Mouse (Mus musculus) liver, embryonic 14.5 days (tissue): ENCODE results near the gene C530025M09Rik. TPM values are rescaled to one million over a fixed set of nuclear protein-coding genes. Genes with fewer than 3 reads are reported as not detected.

Source experiments
- ATAC-seq: fragments of 200-750 bp; cut with Nextera tagmentation; 2 replicates; pipeline ENCODE4 v1.8.0; 2017; ENCODE audit warnings: moderate number of reproducible peaks, mild to moderate bottlenecking, moderate library complexity; ENCODE audit not compliant: insufficient read depth
- DNase-seq, 3 experiments: peaks; one replicate each; pipeline ENCODE4 v3.0.0-alpha.2; 2012 to 2013; ENCODE audit warnings: low read depth in 3 of 3, low spot score in 3 of 3
- H3K27ac ChIP-seq: fragments of 300-500 bp; sonication (generic); 2 replicates; pipeline ENCODE4 v1.5.1; 2014; ENCODE audit warnings: moderate library complexity, mild to moderate bottlenecking, control low read depth, inconsistent platforms
- H3K27me3 ChIP-seq: fragments of 300-500 bp; sonication (generic); 2 replicates; pipeline ENCODE4 v1.6.1; 2014; ENCODE audit warnings: mild to moderate bottlenecking, low read length, moderate library complexity; ENCODE audit not compliant: control insufficient read depth, insufficient read depth
- H3K36me3 ChIP-seq: fragments of 300-500 bp; sonication (generic); replicated peaks from 2 replicates; pipeline ENCODE4 v1.6.1; 2014; ENCODE audit warnings: low read depth; ENCODE audit not compliant: control insufficient read depth, insufficient read depth
- H3K4me1 ChIP-seq, 2 experiments: fragments of 200-500 bp in 1 of 2; fragments of 300-500 bp in 1 of 2; sonication (generic) in 1 of 2; replicated peaks; 2 replicates each; pipeline ENCODE4 v1.6.1; 2012 to 2014; ENCODE audit warnings: antibody characterized with exemption in 1 of 2, inconsistent platforms in 1 of 2, low read length in 1 of 2; ENCODE audit not compliant: control insufficient read depth in 2 of 2, insufficient read depth in 2 of 2
- H3K4me2 ChIP-seq: fragments of 300-500 bp; sonication (generic); 2 replicates; pipeline ENCODE4 v1.6.1; 2014; ENCODE audit warnings: low read depth, mild to moderate bottlenecking, control low read depth, moderate library complexity
- H3K4me3 ChIP-seq, 2 experiments: fragments of 200-500 bp in 1 of 2; fragments of 300-500 bp in 1 of 2; sonication (generic) in 1 of 2; 2 replicates each; pipeline ENCODE4 v1.5.1; 2012 to 2014; ENCODE audit warnings: low read depth in 2 of 2, low read length in 2 of 2, mild to moderate bottlenecking in 2 of 2, control low read depth in 1 of 2, inconsistent platforms in 1 of 2, moderate library complexity in 1 of 2; ENCODE audit not compliant: insufficient read depth in 1 of 2
- H3K9ac ChIP-seq: fragments of 300-500 bp; sonication (generic); replicated peaks from 2 replicates; pipeline ENCODE4 v1.6.1; 2014; ENCODE audit warnings: mild to moderate bottlenecking, control low read depth, moderate library complexity
- H3K9me3 ChIP-seq: fragments of 300-500 bp; sonication (generic); 2 replicates; pipeline ENCODE4 v1.6.1; 2016; ENCODE audit warnings: low read length, mixed read lengths; ENCODE audit not compliant: control insufficient read depth
- CTCF ChIP-seq: IDR thresholded peaks from 2 replicates; pipeline ENCODE4 v1.5.1; 2016; ENCODE audit warnings: antibody characterized with exemption, low read depth, control low read depth
- EP300 ChIP-seq: IDR thresholded peaks from 2 replicates; pipeline ENCODE4 v1.6.1; 2016; ENCODE audit warnings: antibody characterized with exemption, low read depth
- WGBS: fragments of 180-500 bp; shearing (Covaris S2); extraction: QIAGEN DNeasy Blood & Tissue Kit; methylation state at CpG from one replicate; pipeline ENCODE4 v1.1.7; 2014; ENCODE audit not compliant: insufficient replicate concordance; 5-methylcytosine and 5-hydroxymethylcytosine counted together
- polyA plus RNA-seq, 2 experiments: library from polyadenylated mRNA; depleted of rRNA in 1 of 2; stranded (reverse) in 1 of 2; unstranded in 1 of 2; fragments of >200 nt; fragmentation: Nextera tagmentation in 1 of 2; extraction: Ambion mirVana in 1 of 2; gene quantifications; 2 replicates each; pipeline versions ENCODE4 v1.2.1 to v1.2.3; 2012 to 2014

Gene C530025M09Rik
- polyA plus RNA-seq, 2 experiments: not detected

DNA sequence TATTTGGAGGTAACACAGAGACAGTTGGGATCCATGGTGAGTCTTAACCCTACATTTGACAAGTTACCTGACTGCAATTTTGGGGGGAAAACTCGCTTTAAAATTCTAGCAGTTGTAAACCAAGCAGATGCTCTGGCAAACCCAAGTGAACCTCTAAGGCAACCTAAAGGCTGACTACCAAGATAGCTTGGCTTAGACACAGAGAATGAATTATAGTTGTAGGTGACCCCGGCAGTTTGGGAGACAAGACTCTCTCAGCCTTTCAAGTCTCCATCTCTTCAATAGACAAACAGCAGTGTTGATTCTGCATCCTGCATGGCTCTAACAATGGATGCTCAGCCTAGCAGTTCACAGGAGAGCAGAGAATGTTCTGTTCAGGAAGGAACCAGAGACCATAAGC lies 2.1 kb downstream of the C530025M09Rik start, which contains the start of gene Syndig1:
TSS of gene Syndig1 (plus strand) at position 301 of the 400 bp plus-strand sequence.
- H3K4me3 ChIP-seq: no peak within 1 kb of the TSS
- no peak within 1 kb of the TSS for H3K9ac ChIP-seq

DNA sequence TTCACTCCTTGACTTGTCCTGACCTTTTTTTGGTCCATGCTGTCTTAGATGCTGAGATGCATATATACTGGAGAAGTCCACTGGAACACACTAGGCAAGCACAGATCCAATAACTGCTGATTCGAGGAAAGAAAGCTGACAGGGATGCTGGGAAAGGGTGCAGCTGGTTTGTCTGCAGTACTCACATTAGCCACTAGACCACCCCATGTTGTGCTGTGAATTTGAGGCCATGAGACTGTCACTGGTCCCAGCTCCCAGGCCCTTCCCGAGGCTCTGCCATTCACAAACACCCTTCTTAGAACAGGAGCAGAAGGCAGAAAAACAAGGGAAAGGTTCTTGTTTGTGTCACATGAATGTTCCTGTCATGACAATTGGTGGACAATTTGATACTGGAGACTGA lies 10.8 kb downstream of the C530025M09Rik start:
- no peak overlapping the region for H3K9ac ChIP-seq
- 0 out of 2 replicates have a peak, but pooled peaks have one; percentile 17 for TF ChIP-seq CTCF
- no peak for TF ChIP-seq EP300
- no peaks in the 10 kb centered on the region for H3K9me3 ChIP-seq
- 15% methylated on average over 2 of the region's 2 CpGs for WGBS
- no peak overlapping the region for H3K4me3 ChIP-seq
- H3K4me1 ChIP-seq: no peaks in the 10 kb centered on the region
- no peak for ATAC-seq
- no peak overlapping the region for H3K27ac ChIP-seq
- no peak for DNase-seq
- H3K4me2 ChIP-seq: no peak overlapping the region
- no peaks in the 10 kb centered on the region for H3K36me3 ChIP-seq
- no peaks in the 10 kb centered on the region for H3K27me3 ChIP-seq

More for the DNA sequence above, 2.1 kb downstream of the C530025M09Rik start, which contains the start of gene Syndig1:
- H3K36me3 ChIP-seq: no peaks in the 10 kb centered on the region
- H3K27me3 ChIP-seq: peaks cover 30% of the 10 kb centered on the region
- 36% methylated on average over 2 of the region's 2 CpGs for WGBS
- no peak for DNase-seq
- TF ChIP-seq EP300: no peak
- no peak for TF ChIP-seq CTCF
- H3K27ac ChIP-seq: no peak within 1 kb of the TSS
- H3K9me3 ChIP-seq: no peaks in the 10 kb centered on the region
- H3K4me2 ChIP-seq: no peak within 1 kb of the TSS
- no peak for ATAC-seq
- H3K4me1 ChIP-seq: no peaks in the 10 kb centered on the region

DNA sequence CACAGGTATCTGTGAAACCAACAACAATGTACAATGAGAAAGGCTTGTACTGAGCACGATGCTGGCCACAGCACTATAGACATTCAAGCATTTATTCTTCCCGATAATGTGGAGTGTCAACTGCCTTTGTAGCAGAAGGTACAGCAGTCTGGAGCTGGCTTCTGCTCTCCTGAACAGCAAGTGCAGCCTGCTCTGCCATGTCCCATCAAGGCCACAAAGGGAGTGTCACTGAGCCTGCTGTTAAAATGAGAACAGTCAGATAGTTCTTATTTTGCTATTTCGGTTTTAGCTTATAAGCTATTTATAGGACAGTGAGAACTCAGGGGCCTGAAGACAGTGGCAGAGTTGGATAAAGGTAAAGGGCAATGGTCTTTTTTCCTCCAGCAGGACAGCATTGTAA lies 11.3 kb downstream of the C530025M09Rik start:
- Histone ChIP-seq H3K27ac (no peak overlapping the region), H3K9me3 (no peaks in the 10 kb centered on the region), H3K9ac (no peak overlapping the region), H3K36me3 (no peaks in the 10 kb centered on the region), H3K4me2 (no peak overlapping the region), H3K4me1 (no peaks in the 10 kb centered on the region), H3K4me3 (no peak overlapping the region), H3K27me3 (no peaks in the 10 kb centered on the region)
- no peak for DNase-seq
- 55% methylated on average over 3 of the region's 3 CpGs for WGBS
- no peak for ATAC-seq
- TF ChIP-seq EP300 (no peak), CTCF (no peak)

- H3K36me3 ChIP-seq: no peaks in the 10 kb centered on the region
- no peak overlapping the region for H3K27ac ChIP-seq
- DNase-seq: no peak
- no peak overlapping the region for H3K9ac ChIP-seq
- WGBS: 50% methylated on average over 3 of the region's 3 CpGs
- ATAC-seq: no peak
- H3K27me3 ChIP-seq: no peaks in the 10 kb centered on the region
- no peak overlapping the region for H3K4me3 ChIP-seq
- H3K9me3 ChIP-seq: no peaks in the 10 kb centered on the region
- H3K4me1 ChIP-seq: no peaks in the 10 kb centered on the region
- no peak overlapping the region for H3K4me2 ChIP-seq
- TF ChIP-seq CTCF (no peak), EP300 (no peak)
Observed at GRCm38 (mm10) chr2:149818395-149818794, 12.6 kb downstream of the C530025M09Rik start.

DNA sequence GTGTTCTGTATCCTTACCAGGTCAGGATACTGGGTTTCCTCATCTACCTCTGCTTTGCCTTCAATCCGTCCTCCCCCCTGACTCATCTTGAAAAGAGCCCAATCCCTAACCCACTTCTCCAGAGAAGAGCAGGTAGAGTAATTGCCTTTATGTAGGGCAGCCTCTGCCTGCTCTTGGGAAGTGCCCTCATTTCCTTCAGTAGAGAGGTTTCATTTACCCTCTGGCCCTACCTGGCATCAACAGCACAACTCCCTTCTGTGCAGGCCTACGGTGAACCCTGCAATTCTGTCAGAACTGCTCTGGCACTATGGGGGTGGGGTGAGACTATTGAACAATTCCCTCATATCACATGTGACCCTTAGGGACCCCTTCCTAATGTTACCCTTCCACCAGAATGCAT lies 18.1 kb downstream of the C530025M09Rik start:
- no peak for ATAC-seq
- no peak for DNase-seq
- WGBS: 54% methylated on average over 2 of the region's 2 CpGs
- Histone ChIP-seq H3K36me3 (no peaks in the 10 kb centered on the region), H3K27me3 (no peaks in the 10 kb centered on the region), H3K4me1 (no peaks in the 10 kb centered on the region), H3K9me3 (no peaks in the 10 kb centered on the region), H3K9ac (no peak overlapping the region), H3K27ac (no peak overlapping the region), H3K4me2 (no peak overlapping the region), H3K4me3 (no peak overlapping the region)
- TF ChIP-seq EP300 (no peak), CTCF (no peak)
